Mouse (Mus musculus) layer of hippocampus, adult 11-12 months (tissue): ENCODE results near the gene Map3k15.

Experiments used
- DNase-seq: peaks from one replicate; pipeline ENCODE4 v3.0.0; 2022; ENCODE audit warnings: low spot score

The Map3k15 gene

GRCm38 (mm10) chrX:160135719-160136118 is 147.5 kb downstream of the Map3k15 start:
- DNase-seq, result no peak

GRCm38 (mm10) chrX:160136153-160136552 is 147.9 kb downstream of the Map3k15 start:
- DNase-seq, result no peak

- DNase-seq, result no peak
Observed at GRCm38 (mm10) chrX:160137177-160137860, 149.1 kb downstream of the Map3k15 start.

GRCm38 (mm10) chrX:160137861-160138717 is 149.9 kb downstream of the Map3k15 start, which contains the start of gene Pdha1:
Gene Pdha1, minus strand, starts transcription at chrX:160138413.
- peak; percentile 82 for DNase-seq

GRCm38 (mm10) chrX:160146806-160147205 is 158.6 kb downstream of the Map3k15 start:
- no peak for DNase-seq

- DNase-seq, result no peak
Observed at GRCm38 (mm10) chrX:160147406-160147805, 159.2 kb downstream of the Map3k15 start.

GRCm38 (mm10) chrX:160148859-160149258 is 160.6 kb downstream of the Map3k15 start:
- no peak for DNase-seq

- DNase-seq, result peak; percentile 4
Observed at GRCm38 (mm10) chrX:160153147-160153815, 165.0 kb downstream of the Map3k15 start.

GRCm38 (mm10) chrX:160164259-160164658 is 176.0 kb downstream of the Map3k15 start:
- no peak for DNase-seq

- DNase-seq, result no peak
Observed at GRCm38 (mm10) chrX:160166246-160166985, 178.2 kb downstream of the Map3k15 start.

- peak; percentile 64 for DNase-seq
Observed at GRCm38 (mm10) chrX:160170150-160170549, 181.9 kb downstream of the Map3k15 start.
